Mouse (Mus musculus) liver, embryonic 14.5 days (tissue): ENCODE measurements around the gene Bnipl. TPM values are rescaled to one million over a fixed set of nuclear protein-coding genes. Genes with fewer than 3 reads are reported as not detected.

Source experiments
- ATAC-seq: fragments of 200-750 bp; cut with Nextera tagmentation; 2 replicates; pipeline ENCODE4 v1.8.0; 2017; ENCODE audit warnings: moderate number of reproducible peaks, mild to moderate bottlenecking, moderate library complexity; ENCODE audit not compliant: insufficient read depth
- DNase-seq, 3 experiments: peaks; one replicate each; pipeline ENCODE4 v3.0.0-alpha.2; 2012 to 2013; ENCODE audit warnings: low read depth in 3 of 3, low spot score in 3 of 3
- H3K27ac ChIP-seq: fragments of 300-500 bp; sonication (generic); 2 replicates; pipeline ENCODE4 v1.5.1; 2014; ENCODE audit warnings: moderate library complexity, mild to moderate bottlenecking, control low read depth, inconsistent platforms
- H3K27me3 ChIP-seq: fragments of 300-500 bp; sonication (generic); 2 replicates; pipeline ENCODE4 v1.6.1; 2014; ENCODE audit warnings: mild to moderate bottlenecking, low read length, moderate library complexity; ENCODE audit not compliant: control insufficient read depth, insufficient read depth
- H3K36me3 ChIP-seq: fragments of 300-500 bp; sonication (generic); replicated peaks from 2 replicates; pipeline ENCODE4 v1.6.1; 2014; ENCODE audit warnings: low read depth; ENCODE audit not compliant: control insufficient read depth, insufficient read depth
- H3K4me1 ChIP-seq, 2 experiments: fragments of 200-500 bp in 1 of 2; fragments of 300-500 bp in 1 of 2; sonication (generic) in 1 of 2; replicated peaks; 2 replicates each; pipeline ENCODE4 v1.6.1; 2012 to 2014; ENCODE audit warnings: antibody characterized with exemption in 1 of 2, inconsistent platforms in 1 of 2, low read length in 1 of 2; ENCODE audit not compliant: control insufficient read depth in 2 of 2, insufficient read depth in 2 of 2
- H3K4me2 ChIP-seq: fragments of 300-500 bp; sonication (generic); 2 replicates; pipeline ENCODE4 v1.6.1; 2014; ENCODE audit warnings: low read depth, mild to moderate bottlenecking, control low read depth, moderate library complexity
- H3K4me3 ChIP-seq, 2 experiments: fragments of 200-500 bp in 1 of 2; fragments of 300-500 bp in 1 of 2; sonication (generic) in 1 of 2; 2 replicates each; pipeline ENCODE4 v1.5.1; 2012 to 2014; ENCODE audit warnings: low read depth in 2 of 2, low read length in 2 of 2, mild to moderate bottlenecking in 2 of 2, control low read depth in 1 of 2, inconsistent platforms in 1 of 2, moderate library complexity in 1 of 2; ENCODE audit not compliant: insufficient read depth in 1 of 2
- H3K9ac ChIP-seq: fragments of 300-500 bp; sonication (generic); replicated peaks from 2 replicates; pipeline ENCODE4 v1.6.1; 2014; ENCODE audit warnings: mild to moderate bottlenecking, control low read depth, moderate library complexity
- H3K9me3 ChIP-seq: fragments of 300-500 bp; sonication (generic); 2 replicates; pipeline ENCODE4 v1.6.1; 2016; ENCODE audit warnings: low read length, mixed read lengths; ENCODE audit not compliant: control insufficient read depth
- CTCF ChIP-seq: IDR thresholded peaks from 2 replicates; pipeline ENCODE4 v1.5.1; 2016; ENCODE audit warnings: antibody characterized with exemption, low read depth, control low read depth
- EP300 ChIP-seq: IDR thresholded peaks from 2 replicates; pipeline ENCODE4 v1.6.1; 2016; ENCODE audit warnings: antibody characterized with exemption, low read depth
- WGBS: fragments of 180-500 bp; shearing (Covaris S2); extraction: QIAGEN DNeasy Blood & Tissue Kit; methylation state at CpG from one replicate; pipeline ENCODE4 v1.1.7; 2014; ENCODE audit not compliant: insufficient replicate concordance; 5-methylcytosine and 5-hydroxymethylcytosine counted together
- polyA plus RNA-seq, 2 experiments: library from polyadenylated mRNA; depleted of rRNA in 1 of 2; stranded (reverse) in 1 of 2; unstranded in 1 of 2; fragments of >200 nt; fragmentation: Nextera tagmentation in 1 of 2; extraction: Ambion mirVana in 1 of 2; gene quantifications; 2 replicates each; pipeline versions ENCODE4 v1.2.1 to v1.2.3; 2012 to 2014

Bnipl gene
- polyA plus RNA-seq, 2 experiments: 0.04 TPM; not detected in 1

- Histone ChIP-seq H3K4me1 (peaks cover 0 to 14% of the 10 kb centered on the region in 2 experiments; a peak in 2 of 4 replicates), H3K27me3 (no peaks in the 10 kb centered on the region), H3K36me3 (peaks cover 2% of the 10 kb centered on the region; the same call in 1 of the 2 replicates), H3K27ac (no peak overlapping the region; the same call in 1 of the 2 replicates), H3K9me3 (no peaks in the 10 kb centered on the region), H3K4me2 (no peak overlapping the region), H3K9ac (no peak overlapping the region), H3K4me3 (no peak overlapping the region)
- TF ChIP-seq CTCF (no peak), EP300 (no peak)
- ATAC-seq: no peak
- 51% methylated on average over 7 of the region's 7 CpGs for WGBS
- no peak for DNase-seq
Measured at GRCm38 (mm10) chr3:95294316-95294715, 43.3 kb upstream of the Bnipl start.

GRCm38 (mm10) chr3:95293537-95293936 lies 42.5 kb upstream of the Bnipl start:
- no peak overlapping the region for H3K4me2 ChIP-seq
- peaks cover 2% of the 10 kb centered on the region for H3K36me3 ChIP-seq
- TF ChIP-seq EP300: no peak
- TF ChIP-seq CTCF: no peak
- H3K4me1 ChIP-seq: peaks cover 0 to 14% of the 10 kb centered on the region in 2 experiments; a peak in 2 of 4 replicates
- no peak overlapping the region for H3K9ac ChIP-seq
- H3K27me3 ChIP-seq: no peaks in the 10 kb centered on the region
- no peak overlapping the region for H3K4me3 ChIP-seq
- H3K27ac ChIP-seq: no peak overlapping the region
- DNase-seq: no peak
- 19% methylated on average over 11 of the region's 11 CpGs for WGBS
- H3K9me3 ChIP-seq: no peaks in the 10 kb centered on the region
- ATAC-seq: peak; percentile 12; the same call in 1 of the 2 replicates

- no peak overlapping the region for H3K9ac ChIP-seq
- no peak for ATAC-seq
- no peak for TF ChIP-seq EP300
- TF ChIP-seq CTCF: no peak
- H3K9me3 ChIP-seq: no peaks in the 10 kb centered on the region
- H3K27me3 ChIP-seq: no peaks in the 10 kb centered on the region
- H3K36me3 ChIP-seq: peaks cover 2% of the 10 kb centered on the region
- no peak for DNase-seq
- WGBS: 76% methylated on average over 2 of the region's 2 CpGs
- H3K4me2 ChIP-seq: no peak overlapping the region
- H3K4me3 ChIP-seq: no peak overlapping the region
- H3K27ac ChIP-seq: no peak overlapping the region
- peaks cover 0 to 14% of the 10 kb centered on the region in 2 experiments; a peak in 2 of 4 replicates for H3K4me1 ChIP-seq
Measured at GRCm38 (mm10) chr3:95292899-95293298, 41.9 kb upstream of the Bnipl start.

- TF ChIP-seq EP300: no peak
- no peak for TF ChIP-seq CTCF
- Histone ChIP-seq H3K9ac (no peak overlapping the region), H3K4me2 (no peak overlapping the region), H3K36me3 (peaks cover 2% of the 10 kb centered on the region), H3K4me1 (peaks cover 0 to 14% of the 10 kb centered on the region in 2 experiments; a peak in 2 of 4 replicates), H3K27me3 (no peaks in the 10 kb centered on the region), H3K27ac (no peak overlapping the region), H3K9me3 (no peaks in the 10 kb centered on the region), H3K4me3 (no peak overlapping the region)
- ATAC-seq (no peak), DNase-seq (no peak)
- whole genome bisulfite sequencing: 51% methylated on average over 4 of the region's 4 CpGs
Measured at GRCm38 (mm10) chr3:95291041-95291440, 40.0 kb upstream of the Bnipl start.

- DNase-seq: no peak
- no peak for ATAC-seq
- Histone ChIP-seq H3K27me3 (no peaks in the 10 kb centered on the region), H3K36me3 (peaks cover 2% of the 10 kb centered on the region), H3K4me1 (peaks cover 0 to 11% of the 10 kb centered on the region in 2 experiments; a peak in 1 of 4 replicates), H3K4me3 (no peak overlapping the region), H3K4me2 (no peak overlapping the region), H3K9ac (no peak overlapping the region), H3K27ac (no peak overlapping the region), H3K9me3 (no peaks in the 10 kb centered on the region)
- WGBS: 79% methylated on average over 6 of the region's 6 CpGs
- TF ChIP-seq CTCF: no peak
- TF ChIP-seq EP300: no peak
Measured at GRCm38 (mm10) chr3:95290156-95290555, 39.2 kb upstream of the Bnipl start.
